ENCODE assay signal across 21 mouse cellular contexts in genomic region chr4:139484496-139484895, GRCm38 (mm10). TPM values are rescaled to one million over a fixed set of nuclear protein-coding genes. Genes with fewer than 3 reads are reported as not detected.
DNase-seq lines count a peak whose midpoint lies in the region; ATAC-seq lines count a peak whose summit lies in the region.
"Had no signal": no experiment of that assay in that cellular context is flagged by ENCODE, and none has a peak within 500 bp of the region (broad histone marks: within the 10 kb centered on the region; RNA-seq: fewer than 3 reads in every experiment).

No protein-coding gene starts in this region.

- no peaks in the 10 kb centered on the region for H3K9me3 ChIP-seq in kidney, embryonic 15.5 days (replicated peaks)
- H3K9me3 ChIP-seq: embryonic facial prominence, embryonic 12.5 days; embryonic facial prominence, embryonic 15.5 days; forebrain, embryonic 12.5 days; forebrain, embryonic 15.5 days; hindbrain, embryonic 12.5 days; hindbrain, embryonic 15.5 days had no signal

- 31% methylated on average over 7 of the region's 7 CpGs for WGBS in kidney, embryonic 15.5 days

- no peak overlapping the region for H3K4me2 ChIP-seq in kidney, embryonic 15.5 days
- H3K4me2 ChIP-seq: embryonic facial prominence, embryonic 12.5 days; embryonic facial prominence, embryonic 15.5 days; forebrain, embryonic 12.5 days; forebrain, embryonic 15.5 days; heart, embryonic 11.5 days; hindbrain, embryonic 12.5 days; hindbrain, embryonic 15.5 days had no signal

- H3K27ac ChIP-seq in kidney, embryonic 15.5 days = peak overlapping the region; percentile 57
- H3K27ac ChIP-seq: embryonic facial prominence, embryonic 12.5 days; embryonic facial prominence, embryonic 15.5 days; forebrain, embryonic 12.5 days; forebrain, embryonic 15.5 days; heart, adult 2 months; hindbrain, embryonic 12.5 days; hindbrain, embryonic 15.5 days had no signal

- no peak overlapping the region for H3K4me3 ChIP-seq in kidney, embryonic 15.5 days (replicated peaks)
- H3K4me3 ChIP-seq: embryonic facial prominence, embryonic 12.5 days; embryonic facial prominence, embryonic 15.5 days; forebrain, embryonic 12.5 days; forebrain, embryonic 15.5 days; heart, adult 2 months; hindbrain, embryonic 12.5 days; hindbrain, embryonic 15.5 days had no signal

- DNase-seq in kidney, adult 9 months = no peak
- peak; percentile 48 for DNase-seq in kidney, postnatal 14 days
- DNase-seq in kidney, adult 18-20 months = no peak
- DNase-seq in fat pad, adult 2 months (ENCODE audit: extremely low read depth, low read depth, low spot score) = peak; percentile 87
- no peak for DNase-seq in thymus, postnatal 4 days
- DNase-seq: adrenal gland, adult 2 months; adrenal gland, postnatal 14 days; cerebellum, adult 11 months; cerebellum, adult 2 months; cerebellum, adult 9-11 months; gastrocnemius, postnatal 25 days; heart, adult 2 months had no signal

- H3K4me1 ChIP-seq in kidney, embryonic 15.5 days = peaks cover 32% of the 10 kb centered on the region
- H3K4me1 ChIP-seq: embryonic facial prominence, embryonic 15.5 days; hindbrain, embryonic 15.5 days had no signal

- H3K9ac ChIP-seq in kidney, embryonic 15.5 days = no peak overlapping the region
- H3K9ac ChIP-seq: embryonic facial prominence, embryonic 12.5 days; embryonic facial prominence, embryonic 15.5 days; forebrain, embryonic 12.5 days; forebrain, embryonic 15.5 days; hindbrain, embryonic 12.5 days; hindbrain, embryonic 15.5 days had no signal

- peaks cover 98% of the 10 kb centered on the region for H3K36me3 ChIP-seq in kidney, embryonic 15.5 days

- no peaks in the 10 kb centered on the region for H3K27me3 ChIP-seq in kidney, embryonic 15.5 days
- H3K27me3 ChIP-seq: embryonic facial prominence, embryonic 12.5 days; embryonic facial prominence, embryonic 15.5 days; forebrain, embryonic 12.5 days; forebrain, embryonic 15.5 days; hindbrain, embryonic 12.5 days; hindbrain, embryonic 15.5 days had no signal

- peak; percentile 41; the same call in 1 of the 2 replicates for ATAC-seq in kidney, embryonic 15.5 days (replicated peaks; ENCODE audit: low FRiP score)
- ATAC-seq: CD4-positive, CD25-positive, alpha-beta regulatory T cell, adult 4 months; forebrain, embryonic 15.5 days had no signal

RNA-seq across cellular contexts. Expression of gene Iffo2, which starts 45.9 kb away (rescaled TPM):
- 4.3 and 4.8 TPM in 2 replicates for polyA plus RNA-seq in kidney, embryonic 15.5 days (2015; fragmentation: Nextera tagmentation; extraction: Ambion mirVana)

Comparison
In these comparisons a context has a peak if more than half of its experiments do, and no peak if none do; other contexts are left out.
1. DNase-seq: peak in kidney, postnatal 14 days (single experiment) and fat pad, adult 2 months (single experiment); none in kidney, adult 9 months (single experiment), kidney, adult 18-20 months (single experiment) and thymus, postnatal 4 days (single experiment).